Mouse (Mus musculus): ENCODE results near the gene Slain2. TPM values are rescaled to one million over a fixed set of nuclear protein-coding genes. Genes with fewer than 3 reads are reported as not detected.
"Not testable (repeated sequence)": the region's sequence is repeated elsewhere in the genome, so short reads cannot be mapped to it uniquely, and the experiment has no call there.

The Slain2 gene
- polyA plus RNA-seq, 1 experiment from 2014 or later, result 15.2 TPM

DNA sequence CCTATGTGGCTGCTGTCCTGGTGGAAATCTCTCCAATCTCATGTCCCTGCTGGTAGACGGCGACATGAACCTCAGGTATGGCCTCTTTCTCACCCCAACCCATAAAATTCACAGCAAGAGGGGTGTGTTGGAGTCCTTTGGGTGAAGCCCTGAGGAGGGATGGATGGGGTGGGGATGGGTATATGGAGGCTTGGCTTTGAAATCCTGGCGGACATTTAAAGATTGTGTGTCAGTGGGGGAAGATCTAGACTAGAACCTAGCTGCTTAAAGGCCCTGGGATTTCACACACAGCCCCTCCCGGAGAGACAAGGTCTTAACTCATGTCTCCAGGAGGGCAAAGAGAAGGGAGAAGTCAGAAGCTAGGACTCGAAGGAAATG is 93.5 kb downstream of the Slain2 start:
- Histone ChIP-seq H3K4me2 (ENCODE audit: low read length) (peak overlapping the region; percentile 66), H3K4me1 (ENCODE audit: control insufficient read depth, insufficient read depth, low read length) (0 out of 2 replicates have a peak, but pooled peaks cover 2% of the 10 kb centered on the region), H3K27ac (ENCODE audit: low read length) (no peak overlapping the region), H3K9me3 (replicated peaks; ENCODE audit: control insufficient read depth, low read length, poor library complexity, severe bottlenecking) (no peaks in the 10 kb centered on the region), H3K27me3 (ENCODE audit: control insufficient read depth, insufficient read depth, low read depth, low read length) (no peaks in the 10 kb centered on the region), H3K4me3 (ENCODE audit: low read depth, low read length) (peak overlapping the region; percentile 48), H3K9ac (ENCODE audit: low read depth, low read length) (no peak overlapping the region), H3K36me3 (ENCODE audit: control insufficient read depth, insufficient read depth, low read length) (no peaks in the 10 kb centered on the region)
- 0 out of 2 replicates have a peak, but pooled peaks have one; percentile 13 for ATAC-seq
- WGBS, result 50% methylated on average over 5 of the region's 5 CpGs

DNA sequence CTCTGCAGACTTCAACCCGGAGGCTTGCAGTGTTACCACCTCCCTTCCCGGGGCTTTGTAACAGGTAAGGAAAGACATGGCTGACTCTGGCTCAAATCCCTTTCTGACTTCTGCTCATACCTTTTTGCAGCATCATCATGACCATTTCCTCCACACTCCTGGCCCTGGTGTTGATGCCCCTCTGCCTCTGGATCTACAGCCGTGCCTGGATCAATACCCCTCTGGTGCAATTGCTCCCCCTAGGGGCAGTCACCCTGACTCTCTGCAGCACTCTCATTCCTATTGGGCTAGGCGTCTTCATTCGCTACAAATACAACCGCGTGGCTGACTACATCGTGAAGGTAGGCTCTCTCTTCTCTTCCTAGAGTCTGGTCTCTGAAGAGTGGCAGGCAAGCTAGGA is 94.1 kb downstream of the Slain2 start:
- not testable (repeated sequence) for H3K4me3 ChIP-seq (ENCODE audit: low read depth, low read length); H3K36me3 ChIP-seq (ENCODE audit: control insufficient read depth, insufficient read depth, low read length); H3K27ac ChIP-seq (ENCODE audit: low read length); H3K9me3 ChIP-seq (replicated peaks; ENCODE audit: control insufficient read depth, low read length, poor library complexity, severe bottlenecking); H3K9ac ChIP-seq (ENCODE audit: low read depth, low read length); H3K27me3 ChIP-seq (ENCODE audit: control insufficient read depth, insufficient read depth, low read depth, low read length); ATAC-seq; H3K4me1 ChIP-seq (ENCODE audit: control insufficient read depth, insufficient read depth, low read length); H3K4me2 ChIP-seq (ENCODE audit: low read length)
- 47% methylated on average over 8 of the region's 8 CpGs for WGBS

DNA sequence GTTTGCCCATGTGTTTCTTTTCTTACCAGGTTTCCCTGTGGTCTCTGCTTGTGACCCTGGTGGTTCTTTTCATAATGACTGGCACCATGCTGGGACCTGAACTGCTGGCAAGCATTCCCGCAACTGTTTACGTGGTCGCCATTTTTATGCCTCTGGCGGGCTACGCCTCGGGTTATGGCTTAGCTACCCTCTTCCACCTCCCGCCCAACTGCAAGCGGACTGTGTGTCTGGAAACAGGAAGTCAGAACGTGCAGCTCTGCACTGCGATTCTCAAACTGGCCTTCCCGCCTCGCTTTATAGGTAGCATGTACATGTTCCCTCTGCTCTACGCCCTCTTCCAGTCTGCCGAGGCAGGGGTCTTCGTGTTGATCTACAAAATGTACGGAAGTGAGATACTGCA is 97.7 kb downstream of the Slain2 start:
- WGBS, result 96% methylated on average over 15 of the region's 16 CpGs
- not testable (repeated sequence) for ATAC-seq; H3K9ac ChIP-seq (ENCODE audit: low read depth, low read length)

DNA sequence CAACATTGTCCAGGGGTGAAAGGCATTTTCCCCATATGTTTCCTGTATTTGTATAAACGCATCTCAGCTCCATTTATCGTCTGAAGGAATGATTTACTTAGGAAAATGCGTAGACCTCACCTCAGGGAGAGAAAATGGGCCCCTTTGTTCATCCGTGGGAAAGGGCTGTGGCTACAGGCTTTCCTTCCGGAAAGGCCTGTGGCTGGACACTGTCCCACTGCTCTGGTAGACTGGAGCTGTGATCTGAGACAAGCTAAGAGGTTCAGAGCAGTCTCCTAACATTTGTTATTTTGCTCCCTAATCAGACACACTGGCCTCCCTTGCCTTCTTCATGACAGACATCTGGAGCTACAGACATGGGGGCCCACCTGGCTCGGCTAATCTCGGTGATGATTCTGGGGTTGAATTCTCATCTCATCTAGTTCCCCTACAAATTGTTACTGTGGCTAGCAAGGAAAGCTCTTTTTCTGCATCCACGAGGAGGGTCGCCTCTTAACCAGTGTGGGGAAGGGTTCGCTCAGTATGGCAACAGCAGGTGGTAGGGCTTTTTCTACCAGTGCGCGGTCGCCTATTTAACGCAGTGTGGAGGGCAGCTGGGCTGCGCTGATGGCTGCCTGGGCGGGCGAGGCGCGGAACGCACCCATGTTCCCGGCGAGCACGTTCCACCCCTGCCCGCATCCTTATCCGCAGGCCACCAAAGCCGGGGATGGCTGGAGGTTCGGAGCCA is 98.9 kb downstream of the Slain2 start:
- not testable (repeated sequence) for H3K9ac ChIP-seq (ENCODE audit: low read depth, low read length); H3K4me1 ChIP-seq (ENCODE audit: control insufficient read depth, insufficient read depth, low read length); H3K27ac ChIP-seq (ENCODE audit: low read length); H3K27me3 ChIP-seq (ENCODE audit: control insufficient read depth, insufficient read depth, low read depth, low read length); H3K9me3 ChIP-seq (replicated peaks; ENCODE audit: control insufficient read depth, low read length, poor library complexity, severe bottlenecking); H3K36me3 ChIP-seq (ENCODE audit: control insufficient read depth, insufficient read depth, low read length)
- peak; percentile 72 for ATAC-seq
- Histone ChIP-seq H3K4me3 (ENCODE audit: low read depth, low read length) (peak overlapping the region; percentile 39), H3K4me2 (ENCODE audit: low read length) (peak overlapping the region; percentile 64)
- 23% methylated on average over 23 of the region's 27 CpGs for WGBS

More for the DNA sequence above, 97.7 kb downstream of the Slain2 start:
- not testable (repeated sequence) for H3K27ac ChIP-seq (ENCODE audit: low read length); H3K4me1 ChIP-seq (ENCODE audit: control insufficient read depth, insufficient read depth, low read length); H3K4me3 ChIP-seq (ENCODE audit: low read depth, low read length); H3K36me3 ChIP-seq (ENCODE audit: control insufficient read depth, insufficient read depth, low read length); H3K27me3 ChIP-seq (ENCODE audit: control insufficient read depth, insufficient read depth, low read depth, low read length); H3K4me2 ChIP-seq (ENCODE audit: low read length); H3K9me3 ChIP-seq (replicated peaks; ENCODE audit: control insufficient read depth, low read length, poor library complexity, severe bottlenecking)

DNA sequence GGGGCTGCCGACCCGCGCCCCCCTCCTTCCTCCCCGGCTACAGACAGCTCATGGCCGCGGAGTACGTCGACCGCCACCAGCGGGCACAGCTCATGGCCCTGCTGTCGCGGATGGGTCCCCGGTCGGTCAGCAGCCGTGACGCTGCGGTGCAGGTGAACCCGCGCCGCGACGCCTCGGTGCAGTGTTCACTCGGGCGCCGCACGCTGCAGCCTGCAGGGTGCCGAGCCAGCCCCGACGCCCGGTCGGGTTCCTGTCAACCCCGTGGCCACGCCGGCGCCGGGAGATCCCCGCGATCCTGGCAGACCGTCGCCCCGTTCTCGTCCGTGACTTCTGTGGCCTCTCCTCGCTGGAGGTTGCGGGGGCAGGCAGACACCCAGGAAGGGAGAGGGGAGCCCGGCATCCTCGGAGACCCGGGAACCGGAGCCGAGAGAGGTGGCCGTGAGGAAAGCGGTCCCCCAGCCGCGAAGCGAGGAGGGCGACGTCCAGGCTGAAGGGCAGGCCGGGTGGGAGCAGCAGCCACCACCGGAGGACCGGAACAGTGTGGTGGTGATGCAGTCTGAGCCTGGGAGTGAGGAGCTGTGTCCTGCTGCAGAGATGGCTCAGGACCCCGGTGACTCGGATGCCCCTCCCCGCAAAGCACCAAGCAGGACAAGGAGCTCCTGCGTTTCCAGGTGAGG is 99.6 kb downstream of the Slain2 start:
- H3K9me3 ChIP-seq (replicated peaks; ENCODE audit: control insufficient read depth, low read length, poor library complexity, severe bottlenecking); H3K4me1 ChIP-seq (ENCODE audit: control insufficient read depth, insufficient read depth, low read length); H3K27me3 ChIP-seq (ENCODE audit: control insufficient read depth, insufficient read depth, low read depth, low read length); H3K36me3 ChIP-seq (ENCODE audit: control insufficient read depth, insufficient read depth, low read length); H3K27ac ChIP-seq (ENCODE audit: low read length): not testable (repeated sequence)
- H3K4me2 ChIP-seq (ENCODE audit: low read length), result peak overlapping the region; percentile 64
- WGBS, result 2% methylated on average over 41 of the region's 65 CpGs
- H3K9ac ChIP-seq (ENCODE audit: low read depth, low read length), result peak overlapping the region; percentile 55
- H3K4me3 ChIP-seq (ENCODE audit: low read depth, low read length), result peak overlapping the region; percentile 39
- peak; percentile 82 for ATAC-seq

DNA sequence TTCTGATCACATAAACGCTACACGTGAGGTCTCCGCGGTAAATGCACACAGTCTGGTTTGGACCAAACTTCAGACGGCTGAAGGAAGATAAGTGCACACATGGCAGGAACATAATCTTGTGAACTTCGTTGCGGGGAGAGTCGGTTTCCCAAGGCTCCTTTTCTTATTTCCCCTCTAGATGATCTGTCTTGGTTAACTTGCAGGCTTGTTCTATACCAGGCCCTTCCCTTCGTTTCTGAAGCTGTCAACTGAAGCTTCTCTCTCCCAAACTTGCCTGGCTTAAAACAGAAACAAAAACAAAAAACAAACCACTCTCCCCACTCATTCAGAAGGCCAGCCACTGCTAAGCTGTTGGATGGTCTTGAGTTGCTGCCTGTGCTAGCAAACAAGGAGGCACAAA is 100.6 kb downstream of the Slain2 start:
- no peaks in the 10 kb centered on the region for H3K27me3 ChIP-seq (ENCODE audit: control insufficient read depth, insufficient read depth, low read depth, low read length)
- H3K9ac ChIP-seq (ENCODE audit: low read depth, low read length), result no peak overlapping the region
- ATAC-seq, result no peak
- no peak overlapping the region for H3K4me3 ChIP-seq (ENCODE audit: low read depth, low read length)
- H3K4me1 ChIP-seq (ENCODE audit: control insufficient read depth, insufficient read depth, low read length), result 0 out of 2 replicates have a peak, but pooled peaks cover 2% of the 10 kb centered on the region
- no peak overlapping the region for H3K4me2 ChIP-seq (ENCODE audit: low read length)
- no peaks in the 10 kb centered on the region for H3K9me3 ChIP-seq (replicated peaks; ENCODE audit: control insufficient read depth, low read length, poor library complexity, severe bottlenecking)
- H3K36me3 ChIP-seq (ENCODE audit: control insufficient read depth, insufficient read depth, low read length), result no peaks in the 10 kb centered on the region
- WGBS, result 37% methylated on average over 9 of the region's 9 CpGs
- H3K27ac ChIP-seq (ENCODE audit: low read length), result no peak overlapping the region

DNA sequence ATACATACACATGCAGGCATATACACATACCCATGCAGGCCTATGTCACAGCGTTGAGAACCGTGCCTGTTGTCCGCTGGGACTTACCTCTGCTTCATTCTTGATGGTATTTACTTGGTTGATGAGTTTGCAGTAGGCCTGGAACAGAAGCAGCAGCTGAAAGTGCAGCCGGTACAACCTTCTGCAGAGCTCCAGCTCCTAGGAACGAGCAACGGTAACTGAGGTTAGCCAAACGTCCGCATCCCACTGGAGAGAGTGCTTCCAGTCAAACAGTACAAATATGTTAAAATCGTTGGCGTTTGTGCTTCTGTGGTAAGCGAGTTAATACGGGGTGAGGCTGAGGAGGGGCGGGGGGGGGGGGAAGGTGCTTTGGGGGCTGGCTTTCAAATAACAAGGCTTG is 109.7 kb downstream of the Slain2 start:
- ATAC-seq, result no peak

More for the DNA sequence above, 109.7 kb downstream of the Slain2 start:
- Histone ChIP-seq H3K36me3 (ENCODE audit: control insufficient read depth, insufficient read depth, low read length) (peaks cover 4% of the 10 kb centered on the region; the same call in 1 of the 2 replicates), H3K9ac (ENCODE audit: low read depth, low read length) (no peak overlapping the region), H3K27me3 (ENCODE audit: control insufficient read depth, insufficient read depth, low read depth, low read length) (no peaks in the 10 kb centered on the region), H3K4me1 (ENCODE audit: control insufficient read depth, insufficient read depth, low read length) (no peaks in the 10 kb centered on the region), H3K4me2 (ENCODE audit: low read length) (no peak overlapping the region), H3K9me3 (replicated peaks; ENCODE audit: control insufficient read depth, low read length, poor library complexity, severe bottlenecking) (no peaks in the 10 kb centered on the region), H3K27ac (ENCODE audit: low read length) (no peak overlapping the region), H3K4me3 (ENCODE audit: low read depth, low read length) (no peak overlapping the region)
- 95% methylated on average over 13 of the region's 13 CpGs for WGBS

Other genes starting within 250 kb of the Slain2 start
- 0.19 TPM in 1 of 2 replicates, not detected in the other for gene Txk, start 161.5 kb upstream of the Slain2 start, polyA plus RNA-seq (2015; fragmentation: Nextera tagmentation; extraction: Ambion mirVana)
- 4.6 and 5.4 TPM in 2 replicates for gene Tec, start 45.8 kb upstream of the Slain2 start, polyA plus RNA-seq (2015; fragmentation: Nextera tagmentation; extraction: Ambion mirVana)
- not detected in 2 replicates for gene Gm10135, start 60.4 kb downstream of the Slain2 start, polyA plus RNA-seq (2015; fragmentation: Nextera tagmentation; extraction: Ambion mirVana)
- gene Slc10a4, start 92.6 kb downstream of the Slain2 start, polyA plus RNA-seq (2015; fragmentation: Nextera tagmentation; extraction: Ambion mirVana), result 25.3 and 28.9 TPM in 2 replicates

Measured in midbrain, embryonic 16.5 days (tissue).